18 mouse cellular contexts compared by ENCODE assay signal in genomic region chr7:89236592-89236991, GRCm38 (mm10).
DNase-seq lines count a peak whose midpoint lies in the region; ATAC-seq and TF ChIP-seq lines count a peak whose summit lies in the region.
"Had no signal": no experiment of that assay in that cellular context is flagged by ENCODE, and none has a peak within 500 bp of the region (broad histone marks: within the 10 kb centered on the region; RNA-seq: fewer than 3 reads in every experiment).

No protein-coding gene starts in this region.

- no peak for DNase-seq in urinary bladder, postnatal 10 days (ENCODE audit: low spot score)
- DNase-seq in testis, postnatal 10 days (ENCODE audit: low spot score), result no peak
- DNase-seq: adrenal gland, adult 2 months; adrenal gland, postnatal 10 days; adrenal gland, postnatal 25 days; cerebellum, adult 11-12 months; cerebellum, adult 2 months; cerebellum, adult 9-10 months; cerebellum, postnatal 10 days; cerebellum, postnatal 25 days had no signal

- TF ChIP-seq CTCF in bone marrow macrophage, adult 2 months (IDR thresholded peaks at IDR 0.05; ENCODE audit: low read depth, low read length), result no peak

- H3K27ac ChIP-seq in bone marrow macrophage, adult 2 months (ENCODE audit: insufficient read depth, low read depth, low read length), result peak overlapping the region; percentile 58
- H3K27ac ChIP-seq: embryonic facial prominence, embryonic 10.5 days; embryonic facial prominence, embryonic 12.5 days; forebrain, embryonic 13.5 days; forebrain, embryonic 15.5 days had no signal

- H3K4me1 ChIP-seq in bone marrow macrophage, adult 2 months (ENCODE audit: control insufficient read depth, insufficient read depth, low read length), result peaks cover 24% of the 10 kb centered on the region
- H3K4me1 ChIP-seq: embryonic facial prominence, embryonic 12.5 days; forebrain, embryonic 13.5 days; forebrain, embryonic 15.5 days had no signal

- no peak for TF ChIP-seq POLR2A in bone marrow macrophage, adult 2 months (IDR thresholded peaks at IDR 0.05; ENCODE audit: borderline replicate concordance, low read depth, low read length)

- ATAC-seq in granulocyte monocyte progenitor cell, adult 5-6 weeks (replicated peaks; ENCODE audit: poor library complexity, severe bottlenecking), result peak; percentile 73
- ATAC-seq in megakaryocyte, adult 5-6 weeks (ENCODE audit: poor library complexity, severe bottlenecking), result peak; percentile 68
- ATAC-seq in inflammation-experienced regulatory T-cells, adult 6 months, result no peak
- ATAC-seq: forebrain, embryonic 13.5 days; forebrain, embryonic 15.5 days had no signal

- no peak overlapping the region for H3K4me3 ChIP-seq in bone marrow macrophage, adult 2 months (ENCODE audit: insufficient read depth, low read length)
- H3K4me3 ChIP-seq: embryonic facial prominence, embryonic 10.5 days; embryonic facial prominence, embryonic 12.5 days; forebrain, embryonic 13.5 days; forebrain, embryonic 15.5 days had no signal
